Mouse (Mus musculus) stomach, postnatal 0 days (tissue): ENCODE measurements around the gene Otub2. TPM values are rescaled to one million over a fixed set of nuclear protein-coding genes. Genes with fewer than 3 reads are reported as not detected.

Experiments
- ATAC-seq: fragments of 200-750 bp; cut with Nextera tagmentation; 2 replicates; pipeline ENCODE4 v1.8.0; 2017; ENCODE audit not compliant: low FRiP score, low TSS enrichment
- DNase-seq: peaks from one replicate; pipeline ENCODE4 v3.0.0-alpha.2; 2016; ENCODE audit warnings: low spot score
- H3K27ac ChIP-seq: fragments of 300-500 bp; sonication (generic); replicated peaks from 2 replicates; pipeline ENCODE4 v1.5.1; 2014; ENCODE audit warnings: mild to moderate bottlenecking, control low read depth
- H3K27me3 ChIP-seq: fragments of 300-500 bp; sonication (generic); 2 replicates; pipeline ENCODE4 v1.6.1; 2014; ENCODE audit warnings: low read length; ENCODE audit not compliant: control insufficient read depth, insufficient read depth
- H3K36me3 ChIP-seq: fragments of 300-500 bp; sonication (generic); 2 replicates; pipeline ENCODE4 v1.6.1; 2014; ENCODE audit warnings: low read length, mixed read lengths; ENCODE audit not compliant: control insufficient read depth, insufficient read depth
- H3K4me1 ChIP-seq: fragments of 300-500 bp; sonication (generic); replicated peaks from 2 replicates; pipeline ENCODE4 v1.6.1; 2014; ENCODE audit warnings: antibody characterized with exemption; ENCODE audit not compliant: control insufficient read depth, insufficient read depth
- H3K4me2 ChIP-seq: fragments of 300-500 bp; sonication (generic); replicated peaks from 2 replicates; pipeline ENCODE4 v1.6.1; 2014; ENCODE audit warnings: low read depth, mild to moderate bottlenecking, control low read depth, moderate library complexity
- H3K4me3 ChIP-seq: fragments of 300-500 bp; sonication (generic); 2 replicates; pipeline ENCODE4 v1.5.1; 2014; ENCODE audit warnings: low read depth, low read length, control low read depth
- H3K9ac ChIP-seq: fragments of 300-500 bp; sonication (generic); 2 replicates; pipeline ENCODE4 v1.6.1; 2014; ENCODE audit warnings: mild to moderate bottlenecking, low read length, control low read depth, mixed read lengths
- H3K9me3 ChIP-seq: fragments of 300-500 bp; sonication (generic); 2 replicates; pipeline ENCODE4 v1.6.1; 2016; ENCODE audit warnings: low read length; ENCODE audit not compliant: control insufficient read depth
- CTCF ChIP-seq: IDR thresholded peaks from 2 replicates; pipeline ENCODE4 v1.5.1; 2016; ENCODE audit warnings: antibody characterized with exemption, low read depth, mild to moderate bottlenecking, moderate library complexity
- EP300 ChIP-seq: optimal IDR thresholded peaks from 2 replicates; pipeline ENCODE3; 2016; ENCODE audit warnings: antibody characterized with exemption
- WGBS: fragments of 180-500 bp; shearing (Covaris S2); extraction: QIAGEN DNeasy Blood & Tissue Kit; methylation state at CpG from one replicate; pipeline ENCODE4 v1.1.7; 2014; 5-methylcytosine and 5-hydroxymethylcytosine counted together
- polyA plus RNA-seq: library from polyadenylated mRNA; unstranded; fragments of >200 nt; fragmentation: Nextera tagmentation; extraction: Ambion mirVana; gene quantifications from 2 replicates; pipeline ENCODE4 v1.2.1, GENCODE M21; 2015

Otub2 gene
- polyA plus RNA-seq, 1 experiment from 2014 or later, result 18.8 TPM

GRCm38 (mm10) chr12:103358951-103359801 lies 29.3 kb upstream of the Otub2 start:
- Histone ChIP-seq H3K27me3 (no peaks in the 10 kb centered on the region), H3K4me2 (no peak overlapping the region), H3K9ac (no peak overlapping the region), H3K4me3 (no peak overlapping the region), H3K9me3 (no peaks in the 10 kb centered on the region), H3K4me1 (no peaks in the 10 kb centered on the region), H3K36me3 (no peaks in the 10 kb centered on the region), H3K27ac (no peak overlapping the region)
- TF ChIP-seq EP300 (no peak), CTCF (no peak)
- 44% methylated on average over 4 of the region's 4 CpGs for WGBS
- no peak for DNase-seq
- ATAC-seq, result no peak

DNA sequence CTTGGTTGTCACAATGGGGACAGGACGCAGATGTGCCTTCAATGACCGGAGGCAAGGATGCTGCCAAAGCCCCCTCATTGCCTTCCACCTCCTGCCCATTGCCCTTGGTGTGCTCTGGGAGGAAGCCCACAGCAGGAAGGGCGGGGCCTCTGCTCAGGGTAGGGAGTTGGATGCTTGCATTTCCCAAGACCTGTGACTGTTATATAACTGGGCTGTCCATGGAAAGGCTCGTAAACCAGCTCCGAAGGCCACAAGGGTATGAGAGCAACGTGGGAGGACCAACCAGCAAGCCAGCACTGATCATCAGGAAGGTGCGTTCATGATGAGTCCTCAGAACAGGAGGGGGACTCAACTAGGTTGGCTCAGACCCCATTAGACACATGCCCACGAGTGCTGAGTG lies 27.7 kb upstream of the Otub2 start:
- no peak for TF ChIP-seq EP300
- TF ChIP-seq CTCF, result no peak
- Histone ChIP-seq H3K36me3 (no peaks in the 10 kb centered on the region), H3K27ac (no peak overlapping the region), H3K27me3 (no peaks in the 10 kb centered on the region), H3K4me1 (no peaks in the 10 kb centered on the region), H3K4me2 (no peak overlapping the region), H3K9me3 (no peaks in the 10 kb centered on the region), H3K9ac (no peak overlapping the region), H3K4me3 (no peak overlapping the region)
- whole genome bisulfite sequencing, result 76% methylated on average over 8 of the region's 8 CpGs
- ATAC-seq (no peak), DNase-seq (no peak)

DNA sequence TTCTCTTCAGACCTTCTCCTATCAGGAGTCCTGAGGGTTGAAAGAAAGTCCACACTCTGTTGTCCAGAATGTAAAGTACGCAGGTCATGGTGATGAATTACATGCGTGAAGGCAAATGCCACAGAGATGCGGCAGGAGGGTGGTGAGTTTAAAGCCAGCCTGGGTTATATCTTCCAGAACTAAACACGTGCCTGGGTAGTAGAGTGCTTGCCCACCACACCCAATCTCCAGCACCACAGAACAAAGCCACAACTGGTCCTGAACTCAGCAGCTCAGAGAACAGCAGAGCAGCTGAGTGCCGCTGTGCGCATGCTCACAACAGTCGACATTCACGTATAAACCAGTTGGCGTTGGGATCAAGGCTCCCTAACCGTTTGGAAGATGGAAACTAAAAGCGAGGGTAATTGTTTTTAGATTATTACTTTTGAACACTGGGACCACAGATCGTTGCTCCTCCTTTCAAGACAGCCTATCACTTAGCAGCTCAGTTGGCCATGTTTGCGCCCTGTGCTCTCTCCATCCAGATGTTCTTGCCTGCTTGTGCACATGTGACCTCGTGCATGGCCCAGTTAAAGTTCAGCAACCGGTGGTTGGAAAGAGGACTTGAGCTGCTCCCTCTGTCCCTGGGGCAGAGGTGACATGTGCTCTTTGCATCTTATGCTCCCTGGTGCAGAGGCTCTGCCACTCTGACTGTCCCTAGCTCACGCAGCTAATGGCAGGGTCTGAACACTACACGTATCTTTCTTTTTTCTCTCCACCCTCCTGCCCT lies 26.8 kb upstream of the Otub2 start:
- Histone ChIP-seq H3K4me2 (no peak overlapping the region), H3K27me3 (no peaks in the 10 kb centered on the region), H3K4me3 (no peak overlapping the region), H3K9ac (no peak overlapping the region), H3K36me3 (no peaks in the 10 kb centered on the region), H3K4me1 (no peaks in the 10 kb centered on the region), H3K9me3 (no peaks in the 10 kb centered on the region), H3K27ac (no peak overlapping the region)
- WGBS, result 82% methylated on average over 17 of the region's 17 CpGs
- no peak for TF ChIP-seq CTCF
- TF ChIP-seq EP300, result no peak
- DNase-seq, result no peak
- no peak for ATAC-seq

DNA sequence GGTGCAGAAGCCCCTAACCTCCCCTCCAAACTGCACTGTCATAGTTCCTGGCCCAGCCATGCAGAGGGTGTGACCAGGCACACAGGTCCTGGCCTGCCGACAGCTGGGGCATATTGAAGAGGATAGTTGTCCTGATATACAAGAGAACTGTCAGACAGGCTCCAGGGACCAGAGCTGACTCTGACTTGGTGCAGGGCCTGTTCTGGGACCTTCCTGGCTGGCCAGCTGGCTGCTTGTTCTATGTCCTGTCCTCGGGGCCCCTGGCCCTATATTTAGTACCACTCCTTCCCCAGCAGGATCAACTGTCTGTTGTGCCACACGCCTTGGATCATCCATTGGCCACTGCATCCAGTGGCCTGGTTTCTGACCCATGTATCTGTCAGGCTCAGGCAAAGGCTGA lies 26.1 kb upstream of the Otub2 start:
- Histone ChIP-seq H3K9me3 (no peaks in the 10 kb centered on the region), H3K36me3 (no peaks in the 10 kb centered on the region), H3K9ac (no peak overlapping the region), H3K27ac (no peak overlapping the region), H3K27me3 (no peaks in the 10 kb centered on the region), H3K4me1 (no peaks in the 10 kb centered on the region), H3K4me2 (no peak overlapping the region), H3K4me3 (no peak overlapping the region)
- WGBS, result 64% methylated on average over 3 of the region's 3 CpGs
- ATAC-seq (no peak), DNase-seq (no peak)
- TF ChIP-seq EP300 (no peak), CTCF (no peak)

GRCm38 (mm10) chr12:103367171-103367570 lies 21.3 kb upstream of the Otub2 start:
- Histone ChIP-seq H3K4me3 (no peak overlapping the region), H3K27ac (no peak overlapping the region), H3K27me3 (no peaks in the 10 kb centered on the region), H3K4me1 (no peaks in the 10 kb centered on the region), H3K4me2 (no peak overlapping the region), H3K9me3 (no peaks in the 10 kb centered on the region), H3K36me3 (no peaks in the 10 kb centered on the region), H3K9ac (no peak overlapping the region)
- 68% methylated on average over 2 of the region's 2 CpGs for WGBS
- DNase-seq (no peak), ATAC-seq (no peak)
- no peak for TF ChIP-seq CTCF
- no peak for TF ChIP-seq EP300
